Mouse (Mus musculus) CD4-positive, CD25-positive, alpha-beta regulatory T cell, adult 2 months (primary cell): ENCODE results near the gene Auts2.

Experiments
- DNase-seq: peaks from one replicate; pipeline ENCODE4 v3.0.0-alpha.2; 2012; ENCODE audit warnings: low read depth, low spot score

Auts2 gene

DNA sequence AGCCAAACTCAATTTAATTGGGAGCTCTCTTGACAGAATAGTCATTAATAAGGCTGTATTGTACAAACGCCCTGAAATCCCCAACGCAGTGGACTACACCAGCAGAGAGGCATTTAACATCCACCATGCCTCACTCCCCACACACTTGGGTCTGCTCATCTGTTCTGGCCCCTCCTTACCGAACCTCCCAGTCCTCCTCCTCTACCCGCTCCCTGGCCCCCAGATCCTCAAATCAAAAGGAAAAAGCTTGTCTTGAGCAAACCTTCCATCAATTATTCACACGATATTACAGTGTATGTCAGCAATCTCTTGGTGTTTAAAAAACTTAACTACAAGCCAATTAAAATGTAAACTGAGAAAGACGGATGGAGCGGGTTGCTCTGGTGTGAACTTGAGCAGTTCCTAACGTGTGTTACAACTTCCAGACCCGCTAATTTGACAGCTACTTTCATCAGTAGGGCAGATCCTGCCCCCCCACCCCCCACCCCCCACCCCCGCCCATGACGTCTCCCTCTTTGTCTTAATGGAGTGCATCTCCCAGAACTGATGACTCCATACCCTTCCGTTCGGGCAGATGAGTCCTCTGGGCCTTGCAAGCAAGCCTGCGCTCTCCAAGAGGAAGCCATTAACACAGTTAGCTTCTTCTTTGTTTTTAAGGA is 703.4 kb downstream of the Auts2 start:
- no peak for DNase-seq

DNA sequence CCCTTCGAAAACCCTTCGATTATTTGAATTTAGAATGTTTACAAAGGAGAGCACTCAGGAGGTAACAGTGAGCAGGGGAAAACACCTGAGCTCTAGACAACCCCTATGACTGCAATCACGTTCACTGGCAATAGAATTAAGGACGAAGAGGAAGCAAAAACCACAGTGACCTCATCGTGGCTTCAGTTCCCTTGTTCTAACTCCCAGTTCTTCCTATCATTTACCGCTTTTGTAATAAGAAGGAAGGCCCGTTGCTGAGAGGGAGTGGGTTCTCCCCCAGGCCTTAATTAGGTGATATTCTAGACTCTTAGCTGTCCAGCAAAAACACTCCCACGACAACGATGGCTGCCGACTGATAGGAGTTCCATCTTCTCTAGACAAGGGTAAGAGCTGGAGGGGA is 704.1 kb downstream of the Auts2 start:
- no peak for DNase-seq

DNA sequence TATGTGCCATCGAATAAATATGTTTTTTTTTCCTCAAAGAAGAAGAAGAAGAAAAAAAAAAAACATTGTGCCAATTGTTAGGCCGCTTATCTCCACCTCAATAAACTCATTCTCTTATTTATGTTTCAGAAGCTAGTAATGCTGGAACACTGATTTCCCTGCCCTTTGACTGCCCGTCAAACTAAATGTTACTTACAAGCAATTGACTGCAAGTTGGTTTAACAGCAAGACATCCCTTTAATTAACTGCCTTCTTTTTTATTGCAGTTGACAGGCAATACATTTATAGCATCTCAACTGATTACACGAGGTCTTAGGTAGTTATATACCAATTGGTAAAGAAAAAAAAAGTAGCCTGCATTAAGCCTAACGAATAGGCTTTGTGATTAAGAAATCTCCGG is 705.1 kb downstream of the Auts2 start:
- DNase-seq, result no peak

DNA sequence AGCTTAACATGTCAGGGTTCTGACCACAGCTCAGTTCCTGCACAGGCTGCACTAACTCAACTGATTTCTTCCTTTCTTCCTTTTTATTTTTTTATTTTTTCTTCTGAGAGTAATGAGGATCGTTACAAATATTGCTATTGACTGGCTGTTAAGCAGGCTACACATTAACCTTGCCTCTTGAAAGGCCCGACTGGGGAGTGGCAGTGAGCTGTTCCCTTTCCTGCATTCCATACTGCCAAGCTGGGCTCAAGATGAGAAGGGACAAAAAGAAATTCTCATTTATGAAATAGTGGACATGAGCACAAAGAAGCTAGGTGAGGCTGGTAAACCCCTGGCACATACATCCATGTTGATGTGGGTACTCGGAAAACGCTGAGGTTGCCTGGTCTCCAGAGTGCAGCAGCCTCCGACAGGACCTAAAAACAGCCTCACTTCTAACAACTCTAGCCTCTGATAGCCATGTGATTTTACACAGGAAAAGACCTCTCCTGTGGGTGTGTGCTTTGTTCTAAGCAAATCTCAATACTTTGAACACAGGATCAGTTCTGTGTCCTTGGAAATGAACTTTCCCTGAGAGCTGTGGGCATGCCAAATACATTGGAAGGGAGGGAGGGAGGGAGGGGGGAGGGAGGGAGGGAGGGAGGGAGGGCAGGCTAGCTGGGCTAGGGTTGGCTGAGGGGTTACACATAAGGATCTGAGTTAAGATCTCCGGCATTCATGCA is 707.0 kb downstream of the Auts2 start:
- DNase-seq, result no peak

DNA sequence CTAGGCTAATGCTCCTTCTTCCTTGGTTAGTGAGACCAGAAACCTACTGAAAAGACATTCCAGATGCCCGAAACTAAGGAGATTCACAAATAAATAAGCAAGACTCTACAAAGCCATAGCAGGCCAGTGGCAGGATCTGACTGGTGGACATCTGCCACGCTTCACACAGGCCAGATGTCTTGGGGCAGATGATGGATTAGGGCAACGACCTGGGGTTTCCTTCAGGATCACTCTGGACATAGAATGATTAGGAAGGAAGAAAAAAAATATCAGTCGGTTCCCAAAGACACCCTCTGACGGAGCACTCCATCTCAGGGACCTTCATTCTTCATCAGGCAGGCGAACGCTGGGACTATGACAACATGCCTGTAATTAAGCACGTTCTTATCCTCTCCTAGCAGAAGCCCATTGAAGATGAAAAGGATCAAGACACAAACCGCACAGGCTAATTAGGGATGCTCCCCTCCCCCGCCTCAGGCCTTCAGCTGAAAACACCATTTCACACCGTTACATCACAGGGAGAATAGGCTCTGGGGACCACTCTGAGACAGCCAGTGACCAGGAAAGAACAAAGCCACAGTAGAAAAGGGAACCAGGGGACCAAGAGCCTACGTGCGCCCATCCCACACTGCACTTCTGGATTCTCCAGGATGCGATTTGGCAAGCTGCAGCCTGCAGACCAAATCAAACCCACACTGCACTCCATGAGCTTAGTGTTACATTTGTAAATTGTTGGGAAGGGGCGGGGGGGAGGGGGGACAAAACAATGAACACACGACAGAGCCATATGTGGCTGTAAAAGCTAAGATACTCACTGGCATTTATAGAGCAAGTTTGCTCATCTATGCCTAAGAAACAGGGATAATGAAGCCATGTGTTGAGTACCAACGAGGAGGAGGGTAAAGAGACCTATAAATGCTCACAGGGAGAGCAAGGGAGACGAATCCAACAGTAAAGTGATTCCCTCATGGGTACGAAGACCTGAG is 710.0 kb downstream of the Auts2 start:
- no peak for DNase-seq

DNA sequence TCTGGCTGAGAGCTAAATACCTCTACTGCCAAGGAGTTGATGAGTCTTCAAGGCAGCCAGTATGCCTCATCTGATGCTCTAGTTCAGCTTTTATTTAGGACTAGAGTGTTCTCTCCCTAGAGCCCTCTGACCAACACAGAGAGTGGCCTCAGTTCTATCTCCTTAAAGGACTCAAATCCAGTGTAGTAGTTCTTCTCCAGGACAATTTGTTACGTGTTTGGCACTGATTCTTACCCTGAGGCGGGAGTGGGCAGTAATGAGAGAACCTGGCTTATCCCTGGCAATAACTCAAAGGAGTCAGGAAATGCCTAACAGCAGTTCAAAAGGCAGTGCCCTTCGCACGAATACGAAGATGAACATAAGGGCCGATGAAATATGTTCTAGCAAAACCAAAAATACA is 713.0 kb downstream of the Auts2 start:
- no peak for DNase-seq

DNA sequence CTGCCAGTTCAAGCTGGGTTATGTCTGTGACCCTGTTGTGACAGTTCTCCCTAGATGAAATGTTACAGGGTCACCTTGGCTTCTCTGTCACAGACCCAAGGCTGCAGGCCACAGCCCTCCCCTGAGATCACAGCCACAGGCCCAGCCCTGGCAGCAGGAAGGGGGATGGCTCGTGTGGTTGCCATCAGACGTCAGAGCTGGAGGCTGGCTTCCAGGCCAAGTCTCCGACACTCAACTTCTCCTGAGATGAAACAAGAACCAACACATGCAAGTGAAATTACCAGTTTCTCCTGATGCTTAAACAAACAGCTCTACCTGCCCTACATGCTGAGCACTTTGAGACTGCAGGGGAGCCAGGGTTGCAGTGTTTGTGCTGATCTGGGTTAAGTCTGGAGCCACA is 713.9 kb downstream of the Auts2 start:
- DNase-seq, result no peak

DNA sequence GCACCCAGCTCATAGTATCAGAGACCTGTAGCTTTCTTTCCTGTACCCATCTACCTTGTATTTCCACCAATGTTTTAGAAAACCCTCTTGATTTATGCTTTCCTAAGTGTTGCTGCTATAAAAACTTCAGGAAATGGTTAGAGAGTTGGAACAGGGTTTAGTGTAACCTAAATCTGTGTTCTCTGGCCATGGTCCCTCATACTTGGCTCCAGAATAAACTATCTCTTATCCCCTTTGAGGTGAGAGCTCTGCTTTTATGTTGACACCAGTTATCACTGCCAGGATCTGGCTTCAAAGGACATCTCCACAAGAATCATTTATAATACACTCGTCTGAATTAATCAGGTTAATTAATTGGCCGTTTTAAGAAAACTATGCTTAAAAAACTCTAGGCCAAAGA is 714.5 kb downstream of the Auts2 start:
- DNase-seq, result no peak

DNA sequence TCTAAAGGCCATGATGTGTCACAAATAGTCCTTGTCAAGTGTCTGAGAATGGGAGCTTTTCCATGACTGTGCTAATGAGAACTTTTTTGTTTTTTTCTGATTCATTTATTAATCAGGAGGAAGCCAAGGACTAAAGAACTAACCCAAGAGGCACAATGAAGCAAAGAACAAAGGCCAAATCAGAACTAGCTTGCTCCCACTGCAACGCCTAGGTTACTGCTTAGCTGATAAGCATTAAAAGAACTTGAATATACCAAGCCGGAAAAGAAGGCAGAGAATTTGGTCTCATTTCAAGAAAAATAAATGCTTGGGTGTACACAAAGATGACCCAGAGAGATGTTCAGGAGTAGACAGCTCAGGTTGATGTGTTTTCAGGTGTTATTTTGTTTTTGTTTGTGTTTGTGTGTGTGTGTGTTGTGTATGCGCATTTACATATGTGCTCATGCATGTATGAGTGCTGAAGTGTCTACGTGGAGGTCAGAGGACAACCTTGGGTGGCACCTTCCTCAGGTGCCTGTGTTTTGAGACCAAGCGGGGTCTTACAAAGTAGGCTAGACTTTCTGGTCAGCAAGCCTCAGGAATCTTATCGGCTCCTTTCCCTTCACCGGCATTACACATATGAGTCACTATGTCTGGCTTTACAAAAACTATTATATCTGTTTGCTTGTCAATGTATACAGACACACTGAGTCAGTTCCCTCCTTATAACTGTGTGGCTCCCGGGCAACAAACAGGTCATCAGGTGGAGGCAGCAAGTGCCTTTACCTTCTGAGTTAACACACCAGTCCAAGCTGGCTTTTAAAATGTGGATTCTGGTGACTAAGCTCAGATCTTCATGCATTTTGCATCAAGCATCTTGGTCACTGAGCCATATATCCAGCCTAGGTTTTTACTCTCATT is 716.5 kb downstream of the Auts2 start:
- DNase-seq, result no peak

DNA sequence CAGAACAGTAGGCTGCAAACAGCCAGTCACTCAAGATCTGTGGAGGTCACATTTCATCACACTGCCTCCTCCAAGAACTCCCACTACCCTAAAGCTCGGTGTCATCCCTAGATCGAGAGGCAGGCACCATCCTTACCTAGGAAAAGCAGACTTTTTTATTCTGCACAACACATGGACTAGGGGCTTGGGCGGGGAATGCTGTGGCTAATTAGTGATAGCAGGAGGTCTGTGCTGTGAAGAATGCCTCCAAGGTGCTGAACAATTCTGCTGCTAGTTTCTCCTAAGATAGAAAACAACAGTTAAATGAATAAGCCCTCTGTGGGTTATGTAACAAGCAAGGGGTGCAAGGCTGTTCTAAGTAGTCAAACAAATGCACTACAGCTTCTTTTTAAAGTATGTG is 717.7 kb downstream of the Auts2 start:
- DNase-seq, result no peak

DNA sequence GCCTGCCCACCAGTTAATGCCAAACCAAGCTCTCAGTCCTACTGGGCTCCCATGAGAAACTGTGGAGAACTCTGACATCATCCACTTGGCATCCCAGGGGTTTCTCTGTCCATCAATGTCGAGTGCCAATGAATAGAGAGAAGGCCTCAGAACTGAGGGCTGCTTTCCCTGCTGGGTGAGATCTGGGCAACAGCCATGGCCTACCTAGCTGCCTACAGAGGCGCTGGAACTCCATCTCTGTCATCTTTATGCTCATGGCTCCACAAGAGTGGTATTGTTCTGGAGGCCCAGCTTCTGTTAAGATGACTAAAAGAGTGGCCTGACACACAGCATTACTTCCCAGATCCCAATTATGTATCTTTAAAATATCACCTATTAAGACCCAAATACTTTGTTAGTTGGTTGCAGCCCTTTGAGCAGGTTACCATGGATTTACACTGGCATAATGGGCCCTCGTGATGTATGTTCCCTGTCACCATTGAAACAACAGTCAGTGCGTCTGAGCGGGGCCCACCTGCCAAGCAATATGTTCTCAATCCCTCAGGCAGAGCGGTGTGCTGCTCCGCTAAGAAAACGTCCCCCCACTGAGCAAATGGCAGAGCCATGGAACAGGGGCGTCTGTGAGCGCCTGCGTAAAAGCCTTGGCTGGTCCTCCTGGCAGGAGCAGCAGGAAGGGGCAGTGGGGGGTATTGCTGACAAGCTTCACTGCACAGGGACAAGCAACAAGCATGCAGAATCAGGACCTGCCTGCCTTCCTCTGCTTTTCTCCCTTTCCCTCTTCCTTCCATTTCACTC is 718.8 kb downstream of the Auts2 start:
- DNase-seq, result no peak

DNA sequence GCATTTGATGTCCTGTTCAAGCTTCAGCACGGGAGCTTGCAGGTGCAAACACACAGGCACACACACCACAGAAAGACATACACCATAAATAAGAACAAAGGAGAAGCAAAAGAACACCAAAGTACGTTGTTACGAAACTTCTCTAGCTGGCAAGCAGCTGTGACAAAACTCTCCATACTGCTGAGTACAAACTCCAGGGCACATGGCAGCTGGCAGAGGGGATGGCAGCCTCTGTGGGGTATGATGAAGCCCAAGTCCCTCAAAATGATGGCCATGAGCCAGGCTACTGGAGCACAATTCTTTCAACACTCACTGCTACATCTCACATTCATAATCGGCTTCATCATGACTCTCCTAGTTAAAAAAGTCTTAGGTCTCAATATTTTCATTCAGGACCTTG is 721.7 kb downstream of the Auts2 start:
- no peak for DNase-seq

DNA sequence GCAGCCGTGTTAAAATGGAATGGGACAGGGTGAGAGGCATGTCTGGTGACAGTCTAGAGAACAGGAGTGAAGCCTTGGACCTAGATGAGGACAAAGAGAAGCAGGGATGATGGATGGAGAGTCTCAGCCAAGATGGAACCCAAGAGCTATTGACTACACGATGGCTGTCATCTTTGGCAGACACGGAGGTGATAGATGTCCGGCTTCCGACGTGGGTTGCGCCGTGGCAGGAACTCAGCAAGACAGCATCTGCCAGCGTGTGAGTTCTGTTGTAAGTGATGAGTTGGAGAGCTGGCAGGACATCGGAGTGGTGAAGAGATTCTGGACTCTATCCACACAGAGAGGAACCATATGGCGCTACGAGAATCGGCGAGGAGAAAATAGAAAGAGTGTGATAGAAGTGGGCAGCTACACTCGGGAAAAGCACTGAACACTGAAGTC is 723.9 kb downstream of the Auts2 start:
- no peak for DNase-seq

DNA sequence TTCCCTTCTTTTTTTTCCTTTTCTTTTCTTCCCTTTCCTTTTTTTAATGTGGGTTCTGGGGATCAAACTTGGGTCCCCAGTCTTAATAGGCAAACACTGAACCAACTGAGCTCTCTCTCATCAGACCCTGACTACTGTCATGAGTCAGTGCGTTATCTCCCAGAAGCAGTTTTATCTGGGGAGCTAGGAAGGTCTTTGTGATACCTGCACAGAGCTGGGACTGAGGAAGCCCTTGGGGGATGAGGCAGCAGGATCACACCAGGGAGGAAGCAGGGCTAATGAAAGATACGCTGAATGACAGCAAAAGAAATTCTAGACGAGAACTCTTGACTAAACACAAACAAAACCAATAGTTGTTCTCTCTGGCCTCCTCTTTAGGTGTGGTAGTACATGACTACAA is 727.6 kb downstream of the Auts2 start:
- DNase-seq, result no peak

DNA sequence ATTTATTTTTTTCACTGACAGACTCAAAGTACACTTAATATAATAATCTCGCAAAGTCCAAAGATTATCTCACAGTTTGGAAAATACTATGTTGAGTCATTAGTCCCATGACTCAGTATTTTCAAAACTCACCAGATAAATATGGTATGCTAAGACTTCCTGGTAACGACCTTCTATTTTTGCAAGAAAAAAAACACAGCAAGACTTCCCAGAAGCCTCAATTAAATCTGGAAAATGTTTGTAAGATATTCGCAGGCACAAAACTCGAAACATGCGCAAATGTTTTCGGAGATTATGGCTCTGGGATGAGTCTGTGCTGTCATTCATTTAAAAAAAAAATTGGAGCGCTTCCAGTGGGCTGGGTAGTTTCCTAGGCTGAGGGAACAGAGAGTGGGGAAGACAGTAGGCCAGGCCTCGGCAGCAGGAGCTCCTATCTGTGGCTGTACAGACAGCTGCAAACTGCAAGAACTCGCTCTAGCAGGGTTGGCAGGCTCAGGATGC is 728.6 kb downstream of the Auts2 start:
- no peak for DNase-seq

DNA sequence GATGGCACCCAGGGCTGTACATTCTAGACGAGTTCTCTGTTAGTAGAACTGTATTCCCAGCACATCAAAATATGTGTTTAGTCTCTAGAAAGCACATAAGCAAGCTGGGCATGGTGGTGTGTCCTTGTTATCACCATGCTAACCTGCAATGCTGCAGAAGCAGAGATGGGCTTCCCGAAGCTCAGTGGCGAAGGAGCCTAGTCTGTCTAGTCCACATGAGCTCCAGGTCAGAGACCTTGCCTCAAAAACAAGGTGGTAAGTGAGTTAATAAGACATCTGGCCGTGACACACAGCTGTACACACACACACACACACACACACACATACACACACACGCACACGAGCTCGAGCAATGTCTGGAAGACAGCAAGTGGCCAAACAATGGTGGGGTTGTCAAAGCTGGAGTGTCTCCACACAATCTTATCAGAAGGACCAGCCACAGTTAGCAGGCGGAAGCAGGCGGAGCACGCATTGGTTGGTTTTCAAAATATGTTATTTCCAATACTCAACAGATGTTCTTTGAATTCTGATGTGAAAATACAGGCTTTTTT is 729.1 kb downstream of the Auts2 start:
- DNase-seq, result no peak

DNA sequence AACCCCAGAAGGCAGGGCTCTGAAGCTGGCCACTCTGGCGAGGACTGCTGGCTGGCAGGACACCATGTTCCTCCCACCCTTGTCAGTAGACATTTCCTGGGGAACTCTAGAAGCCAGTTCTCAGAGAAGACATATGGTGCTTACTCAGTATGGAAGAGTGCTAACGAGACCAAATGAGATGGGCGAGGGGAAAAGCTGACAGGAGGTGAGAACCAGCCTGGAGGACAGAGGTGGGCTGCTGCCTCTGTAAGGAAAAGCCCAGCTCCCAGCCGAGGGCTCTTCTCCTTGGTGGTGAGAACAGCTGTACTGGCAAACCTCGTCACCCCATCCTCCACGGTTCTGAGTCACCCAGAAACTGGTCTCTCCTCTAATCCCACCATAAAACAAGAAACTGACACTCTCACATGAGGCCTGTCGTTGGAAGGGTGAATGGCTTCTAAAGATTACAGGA is 729.8 kb downstream of the Auts2 start:
- DNase-seq, result no peak

DNA sequence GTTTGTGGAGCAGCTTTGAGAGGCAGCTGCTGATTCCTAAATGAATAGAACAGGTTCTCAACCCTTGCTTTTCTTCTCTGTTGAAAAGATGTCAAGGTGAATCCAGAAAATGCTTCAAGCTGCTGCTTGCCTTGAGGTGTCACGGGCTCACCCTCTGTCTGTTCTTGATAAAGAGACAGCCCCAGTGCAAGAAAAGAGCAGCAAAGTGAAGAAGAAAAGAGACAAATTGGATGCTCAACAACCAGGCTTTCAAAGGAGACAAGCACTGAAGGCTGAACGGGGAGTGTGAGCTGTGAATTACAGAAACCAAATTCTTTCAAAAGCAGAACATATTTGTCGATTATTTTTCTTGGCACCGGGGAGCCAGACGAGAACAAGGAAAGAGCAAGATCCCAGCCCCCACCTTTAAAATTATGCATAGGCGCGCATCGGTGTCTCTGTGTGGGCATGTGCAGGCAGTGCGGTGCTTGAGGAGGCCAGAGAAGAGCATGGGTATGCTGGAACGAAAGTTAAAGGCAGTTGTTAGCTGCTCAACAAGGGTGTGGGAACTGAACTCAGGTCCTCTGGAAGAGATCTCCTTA is 730.6 kb downstream of the Auts2 start:
- no peak for DNase-seq

DNA sequence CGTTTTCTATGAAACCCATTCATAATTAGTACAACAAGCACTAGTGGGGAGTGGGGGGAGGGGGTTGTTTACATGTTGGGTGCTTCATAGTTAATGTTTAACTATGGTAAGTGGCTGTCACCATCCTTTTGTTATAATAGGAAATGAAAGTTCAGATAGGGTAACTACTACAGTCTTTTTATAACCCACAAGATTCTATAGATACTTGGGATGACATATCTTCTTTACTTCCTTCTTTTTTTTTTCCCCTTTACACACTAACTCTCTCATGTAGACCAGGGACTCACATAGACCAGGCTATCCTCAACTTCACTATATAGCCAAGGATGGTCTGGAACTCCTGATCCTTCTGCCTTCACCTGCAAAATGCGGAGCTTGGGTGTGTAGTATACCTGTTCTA is 736.8 kb downstream of the Auts2 start:
- no peak for DNase-seq

DNA sequence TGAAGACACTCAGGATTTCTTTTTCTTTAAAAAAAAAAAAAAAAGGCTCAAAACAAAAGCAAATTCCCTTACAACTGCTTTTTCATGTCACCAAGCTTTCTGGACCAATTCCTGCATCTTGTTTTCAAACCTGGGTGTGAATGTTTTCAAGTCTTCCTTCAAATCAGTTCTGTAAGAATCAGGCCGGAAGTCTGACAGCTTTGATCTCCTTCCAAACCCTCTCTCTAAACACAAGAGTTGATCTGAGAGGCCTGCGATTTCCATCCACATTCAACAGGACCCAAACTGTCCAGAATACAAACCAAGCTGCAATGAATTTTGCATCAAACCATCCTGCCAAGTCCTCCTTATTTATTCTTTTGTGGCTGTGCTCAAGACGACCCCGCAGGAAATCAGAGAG is 737.9 kb downstream of the Auts2 start:
- DNase-seq, result no peak
